Mouse (Mus musculus) embryonic fibroblast, embryonic 13.5 days (primary cell): ENCODE data around the gene Gm20696.

Source experiments
- CTCF ChIP-seq: IDR thresholded peaks from 2 replicates; pipeline ENCODE4 v1.5.1; 2011; ENCODE audit warnings: mild to moderate bottlenecking, control low read depth, low read length, moderate library complexity, borderline replicate concordance; ENCODE audit not compliant: insufficient read depth
- POLR2A ChIP-seq: IDR thresholded peaks from 2 replicates; pipeline ENCODE4 v1.6.1; 2011; ENCODE audit warnings: low read depth, mild to moderate bottlenecking, control low read depth, low read length, moderate library complexity

DNA sequence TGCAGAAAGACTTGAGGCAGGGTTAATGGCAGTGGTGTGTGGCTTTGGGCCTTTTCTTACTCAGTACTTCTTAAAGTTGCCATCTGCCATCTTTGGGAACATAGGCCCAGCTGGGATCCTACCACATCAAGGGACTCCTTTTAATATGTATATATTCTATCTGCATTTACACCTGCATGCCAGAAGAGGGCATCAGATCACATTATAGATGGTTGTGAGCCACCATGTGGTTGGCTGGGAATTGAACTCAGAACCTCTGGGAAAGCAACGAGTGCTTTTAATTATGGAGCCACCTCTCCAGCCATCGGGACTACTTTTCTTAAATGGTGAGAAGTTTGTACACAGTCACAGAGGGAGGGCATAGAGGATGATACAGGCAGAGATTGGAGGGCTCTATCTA, 93.3 kb downstream of the Gm20696 start:
- TF ChIP-seq CTCF (no peak), POLR2A (no peak)
